Mouse (Mus musculus): Measurements from ENCODE around the gene Rab17. TPM values are rescaled to one million over a fixed set of nuclear protein-coding genes. Genes with fewer than 3 reads are reported as not detected.
A peak's percentile ranks its signal among the peaks of the same experiment; 100 is the strongest.

The Rab17 gene
- polyA plus RNA-seq, 1 experiment from 2014 or later: 6.1 TPM

DNA sequence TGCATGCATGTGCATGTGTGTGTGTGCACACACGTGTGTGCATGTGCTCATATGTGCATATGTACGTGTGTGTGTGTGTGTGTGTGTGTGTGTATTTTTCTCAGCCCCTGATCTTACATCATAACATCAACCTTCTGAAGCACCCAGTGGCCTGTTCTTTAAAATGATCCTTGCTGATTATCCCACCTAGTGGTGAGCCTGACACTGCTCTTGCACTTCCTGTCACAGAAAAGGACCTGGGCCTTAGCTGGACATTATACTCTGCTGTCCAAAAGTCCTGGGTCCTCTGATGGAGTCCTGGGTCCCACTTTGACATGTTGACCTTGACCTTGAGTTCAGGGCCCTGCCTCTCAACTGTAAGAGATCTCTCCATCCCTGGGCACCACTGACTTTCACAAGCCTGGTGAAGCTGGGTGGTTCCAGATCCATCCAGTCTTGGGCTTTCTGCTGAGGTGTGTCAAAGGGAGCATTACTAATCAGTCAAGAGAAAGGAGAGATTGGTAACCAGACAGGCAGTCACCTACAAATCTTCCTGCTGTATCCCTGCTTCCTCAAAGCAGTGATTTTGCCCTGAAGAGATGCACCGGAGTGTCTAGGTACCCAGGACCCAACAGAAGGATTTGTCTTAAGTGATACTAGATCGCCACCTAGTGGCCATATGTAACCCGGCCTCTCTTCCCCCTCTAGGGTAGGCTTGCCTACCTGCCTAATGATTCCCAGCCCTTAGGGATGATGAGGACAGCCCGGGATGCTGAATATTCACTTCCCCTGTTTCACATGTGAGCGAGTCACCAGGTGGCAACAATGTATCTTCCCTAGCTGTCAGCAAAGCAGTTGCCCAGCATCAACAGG lies 13.0 kb downstream of the Rab17 start:
- no peaks in the 10 kb centered on the region; the same call in 1 of the 2 replicates for H3K27me3 ChIP-seq (ENCODE audit: control insufficient read depth, insufficient read depth, low read length)
- WGBS: 31% methylated on average over 7 of the region's 7 CpGs
- H3K36me3 ChIP-seq (ENCODE audit: control insufficient read depth, insufficient read depth, low read length): no peaks in the 10 kb centered on the region
- no peak overlapping the region for H3K4me3 ChIP-seq (ENCODE audit: low read length)
- H3K9me3 ChIP-seq (ENCODE audit: control insufficient read depth, low read length): no peaks in the 10 kb centered on the region
- no peak overlapping the region for H3K4me2 ChIP-seq (replicated peaks; ENCODE audit: low read depth, low read length)
- H3K9ac ChIP-seq (ENCODE audit: low read depth, low read length): no peak overlapping the region
- ATAC-seq (ENCODE audit: low FRiP score, low TSS enrichment): peak; percentile 81
- no peaks in the 10 kb centered on the region for H3K4me1 ChIP-seq (ENCODE audit: control insufficient read depth, insufficient read depth, low read length)
- H3K27ac ChIP-seq (ENCODE audit: low read depth, low read length): no peak overlapping the region

DNA sequence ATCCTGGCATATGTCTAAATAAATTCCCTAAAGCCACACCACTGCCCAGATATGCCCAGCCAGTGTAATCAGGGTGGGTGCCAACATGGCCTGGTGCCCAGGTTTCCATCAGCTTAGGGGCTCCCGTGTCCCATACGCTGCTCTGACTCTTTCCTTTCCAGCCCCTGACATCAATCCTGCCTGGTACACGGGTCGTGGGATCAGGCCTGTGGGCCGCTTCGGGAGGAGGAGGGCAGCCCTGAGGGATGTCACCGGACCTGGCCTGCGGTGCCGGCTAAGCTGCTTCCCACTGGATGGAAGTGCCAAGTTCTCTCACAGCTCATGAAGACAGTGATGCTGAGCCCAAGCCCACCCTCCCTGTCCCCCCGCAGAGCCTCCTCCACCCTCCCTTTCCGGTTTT lies 15.8 kb downstream of the Rab17 start:
- 76% methylated on average over 11 of the region's 11 CpGs for WGBS
- H3K9me3 ChIP-seq (ENCODE audit: control insufficient read depth, low read length): no peaks in the 10 kb centered on the region
- no peak overlapping the region for H3K4me2 ChIP-seq (replicated peaks; ENCODE audit: low read depth, low read length)
- H3K27me3 ChIP-seq (ENCODE audit: control insufficient read depth, insufficient read depth, low read length): no peaks in the 10 kb centered on the region
- no peaks in the 10 kb centered on the region for H3K4me1 ChIP-seq (ENCODE audit: control insufficient read depth, insufficient read depth, low read length)
- no peak overlapping the region for H3K4me3 ChIP-seq (ENCODE audit: low read length)
- H3K9ac ChIP-seq (ENCODE audit: low read depth, low read length): no peak overlapping the region
- no peak for ATAC-seq (ENCODE audit: low FRiP score, low TSS enrichment)
- no peaks in the 10 kb centered on the region for H3K36me3 ChIP-seq (ENCODE audit: control insufficient read depth, insufficient read depth, low read length)
- H3K27ac ChIP-seq (ENCODE audit: low read depth, low read length): no peak overlapping the region

DNA sequence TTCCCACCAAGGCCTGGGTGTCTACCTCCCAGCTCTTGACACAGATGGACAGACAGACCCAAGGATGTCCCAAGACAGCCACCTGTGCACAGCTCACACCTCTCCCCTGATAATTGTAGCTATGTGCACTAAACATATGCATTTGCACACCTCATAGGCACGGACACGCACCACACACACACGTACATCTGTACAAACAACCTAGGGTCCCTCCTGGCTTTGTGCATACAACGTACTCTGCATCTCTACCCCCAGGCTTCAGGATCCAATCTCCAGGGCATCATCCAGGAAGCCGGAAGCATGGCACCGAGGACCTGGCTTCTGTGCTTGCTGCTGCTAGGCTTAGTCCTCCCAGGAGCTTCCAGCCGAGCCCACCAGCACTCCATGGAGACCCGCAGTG lies 16.7 kb downstream of the Rab17 start, which contains the start of gene Prlh:
TSS of gene Prlh (plus strand) at position 301 of the 400 bp plus-strand sequence.
- Histone ChIP-seq H3K36me3 (ENCODE audit: control insufficient read depth, insufficient read depth, low read length) (no peaks in the 10 kb centered on the region), H3K4me1 (ENCODE audit: control insufficient read depth, insufficient read depth, low read length) (no peaks in the 10 kb centered on the region), H3K4me3 (ENCODE audit: low read length) (no peak within 1 kb of the TSS), H3K9me3 (ENCODE audit: control insufficient read depth, low read length) (no peaks in the 10 kb centered on the region), H3K27me3 (ENCODE audit: control insufficient read depth, insufficient read depth, low read length) (no peaks in the 10 kb centered on the region), H3K9ac (ENCODE audit: low read depth, low read length) (no peak within 1 kb of the TSS), H3K27ac (ENCODE audit: low read depth, low read length) (no peak within 1 kb of the TSS), H3K4me2 (replicated peaks; ENCODE audit: low read depth, low read length) (no peak within 1 kb of the TSS)
- 82% methylated on average over 8 of the region's 8 CpGs for WGBS
- no peak for ATAC-seq (ENCODE audit: low FRiP score, low TSS enrichment)

DNA sequence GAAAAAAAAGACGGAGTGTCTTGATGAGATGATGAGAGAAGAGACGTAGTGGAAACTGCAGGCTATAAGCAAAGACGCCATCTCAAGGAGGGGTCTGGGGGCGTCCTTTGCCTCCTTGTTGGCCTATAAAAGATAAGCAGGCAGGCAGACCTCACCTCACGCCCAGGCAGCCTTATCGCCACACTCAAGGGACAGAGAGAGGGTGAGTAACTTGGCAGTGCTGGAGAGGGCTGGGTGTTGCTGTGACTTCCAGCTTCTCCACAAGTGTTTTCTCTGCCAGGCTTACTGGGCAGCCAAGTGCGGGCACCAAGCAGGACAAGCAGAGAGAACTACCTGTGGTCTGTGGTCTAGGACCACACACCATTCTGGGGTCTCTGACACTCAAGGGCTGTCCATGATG lies 17.8 kb downstream of the Rab17 start:
- WGBS: 85% methylated on average over 7 of the region's 7 CpGs
- ATAC-seq (ENCODE audit: low FRiP score, low TSS enrichment): no peak
- H3K4me1 ChIP-seq (ENCODE audit: control insufficient read depth, insufficient read depth, low read length): no peaks in the 10 kb centered on the region

DNA sequence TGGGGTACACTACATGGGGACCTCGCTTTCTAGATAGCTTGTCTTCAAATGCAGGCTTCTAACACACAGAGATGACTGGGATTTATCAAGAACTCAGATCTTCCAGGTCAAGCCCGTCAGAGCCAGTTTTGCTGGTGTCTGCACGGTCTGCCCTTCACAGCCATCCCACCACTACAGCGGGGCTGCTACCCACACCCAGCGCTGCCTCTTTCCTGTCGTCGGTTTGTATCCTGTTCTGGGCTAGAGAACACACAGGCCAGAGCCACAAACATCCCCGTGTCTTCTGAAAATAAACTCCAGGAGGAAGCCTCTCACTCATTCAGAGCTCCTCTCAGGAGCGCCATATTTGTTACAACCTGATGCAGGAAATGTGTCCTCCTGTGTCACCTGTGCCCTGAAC lies 20.2 kb downstream of the Rab17 start:
- WGBS: 64% methylated on average over 9 of the region's 9 CpGs
- Histone ChIP-seq H3K27me3 (ENCODE audit: control insufficient read depth, insufficient read depth, low read length) (no peaks in the 10 kb centered on the region), H3K9ac (ENCODE audit: low read depth, low read length) (no peak overlapping the region), H3K4me1 (ENCODE audit: control insufficient read depth, insufficient read depth, low read length) (no peaks in the 10 kb centered on the region), H3K9me3 (ENCODE audit: control insufficient read depth, low read length) (no peaks in the 10 kb centered on the region), H3K36me3 (ENCODE audit: control insufficient read depth, insufficient read depth, low read length) (no peaks in the 10 kb centered on the region), H3K4me3 (ENCODE audit: low read length) (no peak overlapping the region), H3K27ac (ENCODE audit: low read depth, low read length) (no peak overlapping the region), H3K4me2 (replicated peaks; ENCODE audit: low read depth, low read length) (no peak overlapping the region)
- no peak for ATAC-seq (ENCODE audit: low FRiP score, low TSS enrichment)

More for the DNA sequence above, 17.8 kb downstream of the Rab17 start:
- H3K27me3 ChIP-seq (ENCODE audit: control insufficient read depth, insufficient read depth, low read length): no peaks in the 10 kb centered on the region
- H3K4me2 ChIP-seq (replicated peaks; ENCODE audit: low read depth, low read length): no peak overlapping the region
- no peak overlapping the region for H3K4me3 ChIP-seq (ENCODE audit: low read length)
- H3K36me3 ChIP-seq (ENCODE audit: control insufficient read depth, insufficient read depth, low read length): no peaks in the 10 kb centered on the region
- H3K27ac ChIP-seq (ENCODE audit: low read depth, low read length): no peak overlapping the region
- H3K9ac ChIP-seq (ENCODE audit: low read depth, low read length): no peak overlapping the region
- H3K9me3 ChIP-seq (ENCODE audit: control insufficient read depth, low read length): no peaks in the 10 kb centered on the region

DNA sequence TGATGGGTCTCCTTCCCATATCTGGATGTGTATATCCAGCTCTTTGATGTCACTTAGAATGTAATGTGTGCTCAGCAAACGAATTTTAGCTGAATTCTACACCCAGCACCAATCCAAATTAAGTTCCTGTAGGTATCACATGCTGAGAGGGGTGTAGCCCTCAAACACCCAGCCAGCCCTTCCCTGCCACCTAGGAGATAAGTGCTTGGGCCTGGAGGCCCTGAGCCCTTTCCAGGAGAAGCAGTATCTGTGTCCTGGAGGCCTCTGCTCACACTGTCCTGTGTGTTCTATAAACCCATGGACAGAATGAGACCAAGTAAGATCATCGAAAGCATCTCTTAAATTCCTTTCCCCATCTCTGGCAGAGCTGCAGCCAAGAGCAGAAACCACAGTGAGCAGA lies 22.2 kb downstream of the Rab17 start:
- H3K4me3 ChIP-seq (ENCODE audit: low read length): no peak overlapping the region
- H3K27me3 ChIP-seq (ENCODE audit: control insufficient read depth, insufficient read depth, low read length): no peaks in the 10 kb centered on the region
- 67% methylated on average over 2 of the region's 2 CpGs for WGBS
- H3K9ac ChIP-seq (ENCODE audit: low read depth, low read length): no peak overlapping the region
- no peak for ATAC-seq (ENCODE audit: low FRiP score, low TSS enrichment)
- no peaks in the 10 kb centered on the region for H3K9me3 ChIP-seq (ENCODE audit: control insufficient read depth, low read length)
- H3K4me1 ChIP-seq (ENCODE audit: control insufficient read depth, insufficient read depth, low read length): no peaks in the 10 kb centered on the region
- no peak overlapping the region for H3K4me2 ChIP-seq (replicated peaks; ENCODE audit: low read depth, low read length)
- H3K27ac ChIP-seq (ENCODE audit: low read depth, low read length): no peak overlapping the region
- H3K36me3 ChIP-seq (ENCODE audit: control insufficient read depth, insufficient read depth, low read length): no peaks in the 10 kb centered on the region

DNA sequence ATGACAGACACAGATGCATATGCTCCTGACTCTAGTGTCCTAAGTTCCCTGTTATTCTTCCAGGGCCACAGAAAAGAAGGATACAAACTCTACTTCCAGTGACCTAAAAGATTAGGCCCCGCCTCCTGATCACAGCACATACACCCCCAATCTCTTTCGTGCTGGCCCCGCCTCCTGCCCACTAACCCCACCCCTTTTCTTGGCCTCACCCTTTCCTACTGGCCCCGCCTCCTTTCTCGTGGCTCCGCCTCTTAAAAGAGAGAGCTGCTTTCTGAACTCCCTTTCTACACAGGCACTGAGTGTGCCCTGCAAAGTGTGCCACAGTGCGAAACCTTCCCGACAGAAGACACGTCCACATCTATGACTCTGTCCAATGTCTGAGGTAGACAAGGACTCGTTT lies 24.3 kb downstream of the Rab17 start:
- Histone ChIP-seq H3K9me3 (ENCODE audit: control insufficient read depth, low read length) (no peaks in the 10 kb centered on the region), H3K27ac (ENCODE audit: low read depth, low read length) (no peak overlapping the region), H3K4me2 (replicated peaks; ENCODE audit: low read depth, low read length) (no peak overlapping the region), H3K36me3 (ENCODE audit: control insufficient read depth, insufficient read depth, low read length) (no peaks in the 10 kb centered on the region), H3K4me1 (ENCODE audit: control insufficient read depth, insufficient read depth, low read length) (no peaks in the 10 kb centered on the region), H3K4me3 (ENCODE audit: low read length) (no peak overlapping the region), H3K27me3 (ENCODE audit: control insufficient read depth, insufficient read depth, low read length) (no peaks in the 10 kb centered on the region), H3K9ac (ENCODE audit: low read depth, low read length) (no peak overlapping the region)
- no peak for ATAC-seq (ENCODE audit: low FRiP score, low TSS enrichment)
- WGBS: 59% methylated on average over 10 of the region's 10 CpGs

DNA sequence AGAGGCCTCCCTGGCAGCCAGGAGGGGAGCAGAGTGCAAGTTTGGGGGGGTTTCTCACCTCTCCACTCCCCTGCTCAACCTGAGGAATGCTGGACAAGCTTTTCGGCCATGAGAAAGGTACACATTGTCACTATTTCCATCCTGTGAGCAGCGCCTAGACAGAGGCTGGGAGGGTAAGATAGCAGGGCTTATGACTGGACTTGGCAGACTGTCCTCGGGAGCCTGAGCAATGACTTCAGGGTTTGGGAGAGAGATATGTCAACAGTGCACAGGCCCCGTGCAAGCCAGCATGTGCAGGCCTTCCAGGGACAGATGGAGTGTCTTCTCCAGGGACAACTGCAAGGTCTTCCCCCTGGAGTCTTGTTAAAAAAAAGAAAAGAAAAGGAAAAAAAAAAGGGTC lies 29.5 kb downstream of the Rab17 start:
- no peaks in the 10 kb centered on the region for H3K4me1 ChIP-seq (ENCODE audit: control insufficient read depth, insufficient read depth, low read length)
- H3K9ac ChIP-seq (ENCODE audit: low read depth, low read length): no peak overlapping the region
- H3K9me3 ChIP-seq (ENCODE audit: control insufficient read depth, low read length): no peaks in the 10 kb centered on the region
- H3K4me3 ChIP-seq (ENCODE audit: low read length): no peak overlapping the region
- no peaks in the 10 kb centered on the region for H3K27me3 ChIP-seq (ENCODE audit: control insufficient read depth, insufficient read depth, low read length)
- H3K4me2 ChIP-seq (replicated peaks; ENCODE audit: low read depth, low read length): no peak overlapping the region
- 76% methylated on average over 4 of the region's 4 CpGs for WGBS
- no peaks in the 10 kb centered on the region for H3K36me3 ChIP-seq (ENCODE audit: control insufficient read depth, insufficient read depth, low read length)
- H3K27ac ChIP-seq (ENCODE audit: low read depth, low read length): no peak overlapping the region
- no peak for ATAC-seq (ENCODE audit: low FRiP score, low TSS enrichment)

DNA sequence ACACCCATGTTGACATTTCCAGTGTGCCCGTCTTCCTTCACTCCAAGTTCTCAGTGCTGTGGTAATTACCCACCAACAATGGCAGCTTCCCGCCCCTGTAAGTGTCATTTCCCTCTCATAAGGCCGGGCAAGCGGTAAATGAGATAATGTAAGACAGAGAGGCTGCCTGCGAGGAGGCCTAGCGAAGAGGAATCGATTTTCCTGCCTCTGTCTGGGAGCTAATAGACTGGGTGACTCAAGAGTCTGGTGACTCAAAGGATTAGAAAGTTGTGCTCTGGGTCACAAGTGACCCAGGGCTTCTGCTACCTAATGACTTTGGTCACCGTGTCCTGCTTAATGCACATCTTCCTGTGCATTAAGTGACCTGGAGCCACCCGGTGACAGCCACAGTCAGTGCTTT lies 32.5 kb downstream of the Rab17 start:
- Histone ChIP-seq H3K4me3 (ENCODE audit: low read length) (no peak overlapping the region), H3K9me3 (ENCODE audit: control insufficient read depth, low read length) (no peaks in the 10 kb centered on the region), H3K9ac (ENCODE audit: low read depth, low read length) (no peak overlapping the region), H3K27me3 (ENCODE audit: control insufficient read depth, insufficient read depth, low read length) (no peaks in the 10 kb centered on the region; the same call in 1 of the 2 replicates), H3K36me3 (ENCODE audit: control insufficient read depth, insufficient read depth, low read length) (no peaks in the 10 kb centered on the region), H3K4me1 (ENCODE audit: control insufficient read depth, insufficient read depth, low read length) (no peaks in the 10 kb centered on the region), H3K4me2 (replicated peaks; ENCODE audit: low read depth, low read length) (no peak overlapping the region), H3K27ac (ENCODE audit: low read depth, low read length) (no peak overlapping the region)
- no peak for ATAC-seq (ENCODE audit: low FRiP score, low TSS enrichment)
- WGBS: 49% methylated on average over 9 of the region's 9 CpGs

Measured in kidney, embryonic 14.5 days (tissue).